Mouse (Mus musculus) left cerebral cortex, postnatal 36 days (tissue): ENCODE data around the gene Btn1a1. TPM values are rescaled to one million over a fixed set of nuclear protein-coding genes. Genes with fewer than 3 reads are reported as not detected.
A peak's percentile ranks its signal among the peaks of the same experiment; 100 is the strongest.

Experiments
- DNase-seq, 2 experiments: peaks; one replicate each; pipeline ENCODE4 v3.0.0; 2021 to 2022; ENCODE audit warnings: low spot score in 2 of 2, mixed read lengths in 1 of 2
- intact Hi-C: fragments of 180-260 bp; cut with DNase I; formaldehyde crosslinking; loops from one replicate; pipeline ENCODE4 v1.15.1; 2025
- total RNA-seq, 2 experiments: library from RNA; stranded (reverse); gene quantifications; 2 replicates each; pipeline ENCODE4 v1.2.3; 2021

The Btn1a1 gene
- total RNA-seq, 2 experiments from 2014 or later: not detected

GRCm38 (mm10) chr13:23445561-23446320, 20.0 kb downstream of the Btn1a1 start:
- intact Hi-C loops: no loop called here
- peak; percentile 88 to 93 for DNase-seq

GRCm38 (mm10) chr13:23445156-23445555, 20.5 kb downstream of the Btn1a1 start:
- no peak for DNase-seq
- intact Hi-C loops: no loop called here

- no peak for DNase-seq
- intact Hi-C loops: no loop called here
These were observed 21.2 kb downstream of the Btn1a1 start for GRCm38 (mm10) chr13:23444451-23444850.

GRCm38 (mm10) chr13:23439901-23440300, 25.8 kb downstream of the Btn1a1 start:
- DNase-seq: no peak
- intact Hi-C loops: loop anchor here (10.0 kb wide), 2 partner anchors 1415 to 1725 kb away; partner anchors contain the start of genes Hist1h2ai, Hist1h2bl and Hist1h3h

GRCm38 (mm10) chr13:23438521-23438920, 27.2 kb downstream of the Btn1a1 start:
- intact Hi-C loops: loop anchor here (10.0 kb wide), 2 partner anchors 1414 to 1724 kb away; partner anchors contain the start of genes Hist1h2ai, Hist1h2bl and Hist1h3h
- peak in 1 of 2 experiments; percentile 37 for DNase-seq

- DNase-seq: peak; percentile 85 to 89
- intact Hi-C loops: loop anchor here (2.0 to 10.0 kb wide), 3 partner anchors 81 to 1723 kb away; partner anchors contain the start of genes Hist1h2ai, Hist1h2bl and Hist1h3h
These were observed 27.8 kb downstream of the Btn1a1 start for GRCm38 (mm10) chr13:23437908-23438307.

- peak; percentile 36 to 48 for DNase-seq
- intact Hi-C loops: loop anchor here (2.0 to 10.0 kb wide), 3 partner anchors 82 to 1722 kb away; partner anchors contain the start of genes Hist1h2ai, Hist1h2bl and Hist1h3h
These were observed 28.6 kb downstream of the Btn1a1 start for GRCm38 (mm10) chr13:23436861-23437822.

GRCm38 (mm10) chr13:23436231-23436661, 29.5 kb downstream of the Btn1a1 start:
- intact Hi-C loops: loop anchor here (2.0 to 10.0 kb wide), 3 partner anchors 83 to 1721 kb away; partner anchors contain the start of genes Hist1h2ai, Hist1h2bl and Hist1h3h
- peak in 1 of 2 experiments; percentile 43 for DNase-seq

GRCm38 (mm10) chr13:23435676-23436075, 30.0 kb downstream of the Btn1a1 start:
- DNase-seq: no peak
- intact Hi-C loops: loop anchor here (2.0 to 10.0 kb wide), 3 partner anchors 83 to 1721 kb away; partner anchors contain the start of genes Hist1h2ai, Hist1h2bl and Hist1h3h

GRCm38 (mm10) chr13:23435241-23435640, 30.5 kb downstream of the Btn1a1 start:
- intact Hi-C loops: loop anchor here (10.0 kb wide), 2 partner anchors 1410 to 1720 kb away; partner anchors contain the start of genes Hist1h2ai, Hist1h2bl and Hist1h3h

GRCm38 (mm10) chr13:23434426-23434825, 31.3 kb downstream of the Btn1a1 start:
- DNase-seq: no peak
- intact Hi-C loops: loop anchor here (5.0 to 10.0 kb wide), 3 partner anchors 1410 to 1720 kb away; partner anchors contain the start of genes Hist1h2ai, Hist1h2bl and Hist1h3h

More at GRCm38 (mm10) chr13:23435241-23435640, 30.5 kb downstream of the Btn1a1 start:
- no peak for DNase-seq

GRCm38 (mm10) chr13:23433801-23434200, 31.9 kb downstream of the Btn1a1 start:
- intact Hi-C loops: loop anchor here (5.0 to 10.0 kb wide), 3 partner anchors 1409 to 1719 kb away; partner anchors contain the start of genes Hist1h2ai, Hist1h2bl and Hist1h3h
- no peak for DNase-seq

GRCm38 (mm10) chr13:23433206-23433605, 32.5 kb downstream of the Btn1a1 start:
- no peak for DNase-seq
- intact Hi-C loops: loop anchor here (5.0 to 10.0 kb wide), 3 partner anchors 1408 to 1718 kb away; partner anchors contain the start of genes Hist1h2ai, Hist1h2bl and Hist1h3h

- DNase-seq: peak; percentile 88 to 94
- intact Hi-C loops: loop anchor here (5.0 to 10.0 kb wide), 3 partner anchors 1408 to 1718 kb away; partner anchors contain the start of genes Hist1h2ai, Hist1h2bl and Hist1h3h
These were observed 33.0 kb downstream of the Btn1a1 start for GRCm38 (mm10) chr13:23432562-23433201.

- peak; percentile 80 to 86 for DNase-seq
- intact Hi-C loops: loop anchor here (5.0 to 10.0 kb wide), 3 partner anchors 1407 to 1717 kb away; partner anchors contain the start of genes Hist1h2ai, Hist1h2bl and Hist1h3h
These were observed 34.3 kb downstream of the Btn1a1 start for GRCm38 (mm10) chr13:23431351-23431771.

GRCm38 (mm10) chr13:23430734-23431133, 35.0 kb downstream of the Btn1a1 start:
- intact Hi-C loops: loop anchor here (5.0 to 10.0 kb wide), 3 partner anchors 1406 to 1716 kb away; partner anchors contain the start of genes Hist1h2ai, Hist1h2bl and Hist1h3h
- DNase-seq: peak; percentile 77 to 80

GRCm38 (mm10) chr13:23429771-23430380, 35.8 kb downstream of the Btn1a1 start:
- intact Hi-C loops: loop anchor here (5.0 to 10.0 kb wide), 3 partner anchors 1405 to 1715 kb away; partner anchors contain the start of genes Hist1h2ai, Hist1h2bl and Hist1h3h
- no peak for DNase-seq
